Mouse (Mus musculus) adrenal gland, adult 2 months (tissue): ENCODE measurements around the gene Zcchc4. TPM values are rescaled to one million over a fixed set of nuclear protein-coding genes. Genes with fewer than 3 reads are reported as not detected.

Experiments
- DNase-seq: peaks from one replicate; pipeline ENCODE4 v3.0.0; 2021
- polyA plus RNA-seq: library from polyadenylated mRNA; depleted of rRNA; stranded (reverse); fragments of >200 nt; gene quantifications from 2 replicates; pipeline ENCODE4 v1.2.3, GENCODE M21; 2012; rRNA removed
- total RNA-seq, 2 experiments: library from RNA; stranded (reverse); gene quantifications; 2 replicates each; pipeline ENCODE4 v1.2.3; 2021

The Zcchc4 gene
- total and polyA plus RNA-seq, 3 experiments: 4.0 to 12.2 (median 9.6) TPM

DNA sequence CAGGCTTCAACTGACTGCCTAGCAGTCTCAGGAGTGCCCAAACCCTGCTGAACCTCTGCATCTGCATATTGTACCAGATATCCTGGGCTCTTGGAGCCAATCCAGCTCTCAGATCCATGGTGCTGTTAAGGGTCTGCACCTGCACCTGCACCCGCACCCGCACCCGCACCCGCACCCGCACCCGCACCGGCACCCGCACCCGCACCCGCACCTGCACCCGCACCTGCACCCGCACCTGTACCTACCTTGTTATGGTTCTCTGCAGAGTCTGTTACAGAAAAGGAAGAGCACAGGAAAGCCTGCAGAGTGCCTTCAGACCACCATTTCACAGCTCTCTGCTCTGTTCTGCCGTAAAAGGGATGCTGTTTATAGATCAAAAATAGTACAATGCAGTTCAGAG lies 96.8 kb downstream of the Zcchc4 start:
- DNase-seq: no peak

Other genes with a start within 250 kb of the Zcchc4 start
- gene Lgi2, start 208.9 kb upstream of the Zcchc4 start, total RNA-seq: 1 to 10 TPM in 1 of 2 experiments, under 1 TPM in 1; 0.69 to 1.6 TPM
- 0.26 and 0.41 TPM in 2 replicates for gene Lgi2, start 208.9 kb upstream of the Zcchc4 start, polyA plus RNA-seq
- gene Sepsecs, start 105.7 kb upstream of the Zcchc4 start, total RNA-seq: 10 to 100 TPM; 14.2 to 15.5 TPM
- gene Sepsecs, start 105.7 kb upstream of the Zcchc4 start, polyA plus RNA-seq: 1.4 and 1.5 TPM in 2 replicates
- 10 to 100 TPM in 1 of 2 experiments, 1 to 10 TPM in 1; 7.7 to 10.7 TPM for gene Pi4k2b, start 33.8 kb upstream of the Zcchc4 start, total RNA-seq
- gene Pi4k2b, start 33.8 kb upstream of the Zcchc4 start, polyA plus RNA-seq: 11.3 and 12.6 TPM in 2 replicates
- gene Anapc4, start 58.6 kb downstream of the Zcchc4 start, total RNA-seq: 10 to 100 TPM; 48.2 to 72.9 TPM
- 7.8 and 10.1 TPM in 2 replicates for gene Anapc4, start 58.6 kb downstream of the Zcchc4 start, polyA plus RNA-seq